Mouse (Mus musculus): ENCODE measurements around the gene Gm8138. TPM values are rescaled to one million over a fixed set of nuclear protein-coding genes. Genes with fewer than 3 reads are reported as not detected.
"Not testable (repeated sequence)": the region's sequence is repeated elsewhere in the genome, so short reads cannot be mapped to it uniquely, and the experiment has no call there.

The Gm8138 gene
- not detected in 2 replicates for total RNA-seq (2014; fragmentation: Nextera tagmentation)
- not detected in 2 replicates for total RNA-seq (2017)

- ATAC-seq (replicated peaks; ENCODE audit: low FRiP score, low TSS enrichment, poor library complexity, severe bottlenecking), result not testable (repeated sequence)
Measured at GRCm38 (mm10) chr14:43416250-43416649, at the start of gene Gm8138. Gene Gm8138 (minus strand): TSS chr14:43416350.

- ATAC-seq (replicated peaks; ENCODE audit: low FRiP score, low TSS enrichment, poor library complexity, severe bottlenecking), result not testable (repeated sequence)
Measured at GRCm38 (mm10) chr14:43361713-43362112, 54.4 kb downstream of the Gm8138 start.

Other genes with a start within 250 kb of the Gm8138 start
- not detected in 2 replicates for gene Gm7233, start 236.5 kb downstream of the Gm8138 start, total RNA-seq (2014; fragmentation: Nextera tagmentation)
- gene Gm7233, start 236.5 kb downstream of the Gm8138 start, total RNA-seq (2017), result not detected in 2 replicates
- gene Gm8122, start 181.0 kb downstream of the Gm8138 start, total RNA-seq (2014; fragmentation: Nextera tagmentation), result not detected in 2 replicates
- not detected in 2 replicates for gene Gm8122, start 181.0 kb downstream of the Gm8138 start, total RNA-seq (2017)
- gene Gm8126, start 157.7 kb downstream of the Gm8138 start, total RNA-seq (2014; fragmentation: Nextera tagmentation), result not detected in 2 replicates
- gene Gm8126, start 157.7 kb downstream of the Gm8138 start, total RNA-seq (2017), result not detected in 2 replicates
- gene Gm9732, start 141.3 kb downstream of the Gm8138 start, total RNA-seq (2014; fragmentation: Nextera tagmentation), result not detected in 2 replicates
- gene Gm9732, start 141.3 kb downstream of the Gm8138 start, total RNA-seq (2017), result not detected in 2 replicates
- gene Gm8127, start 122.5 kb downstream of the Gm8138 start, total RNA-seq (2014; fragmentation: Nextera tagmentation), result not detected in 2 replicates
- gene Gm8127, start 122.5 kb downstream of the Gm8138 start, total RNA-seq (2017), result not detected in 2 replicates
- gene 1700001F09Rik, start 68.5 kb downstream of the Gm8138 start, total RNA-seq (2014; fragmentation: Nextera tagmentation), result not detected in 2 replicates
- gene 1700001F09Rik, start 68.5 kb downstream of the Gm8138 start, total RNA-seq (2017), result not detected in 2 replicates
- gene Gm5799, start 127.2 kb upstream of the Gm8138 start, total RNA-seq (2014; fragmentation: Nextera tagmentation), result not detected in 2 replicates
- not detected in 2 replicates for gene Gm5799, start 127.2 kb upstream of the Gm8138 start, total RNA-seq (2017)
- not detected in 2 replicates for gene Gm17654, start 162.8 kb upstream of the Gm8138 start, total RNA-seq (2014; fragmentation: Nextera tagmentation)
- not detected in 2 replicates for gene Gm17654, start 162.8 kb upstream of the Gm8138 start, total RNA-seq (2017)
- not detected in 2 replicates for gene Gm10375, start 191.7 kb upstream of the Gm8138 start, total RNA-seq (2014; fragmentation: Nextera tagmentation)
- gene Gm10375, start 191.7 kb upstream of the Gm8138 start, total RNA-seq (2017), result not detected in 2 replicates

Data from megakaryocyte-erythroid progenitor cell, adult 5-6 weeks (primary cell).